Mouse (Mus musculus) MEL-GATA-1-ER (cell line): ENCODE data around the gene Tnfsf13.
"Not testable (repeated sequence)": the region's sequence is repeated elsewhere in the genome, so short reads cannot be mapped to it uniquely, and the experiment has no call there.

ENCODE experiments used
- DNase-seq: peaks from one replicate; pipeline ENCODE4 v3.0.0-alpha.2; 2012; ENCODE audit warnings: low read depth; ENCODE audit errors: extremely low read depth

Tnfsf13 gene

GRCm38 (mm10) chr11:69685526-69686148 lies at the start of gene Tnfsf13:
Tnfsf13 (minus strand) TSS chr11:69685784.
- no peak for DNase-seq

GRCm38 (mm10) chr11:69731408-69731807 lies 45.8 kb upstream of the Tnfsf13 start:
- not testable (repeated sequence) for DNase-seq

- DNase-seq = peak; percentile 78
Measured at GRCm38 (mm10) chr11:69729063-69729462, 43.5 kb upstream of the Tnfsf13 start.

GRCm38 (mm10) chr11:69725951-69726350 lies 40.4 kb upstream of the Tnfsf13 start:
- peak; percentile 39 for DNase-seq

- no peak for DNase-seq
Measured at GRCm38 (mm10) chr11:69723074-69723473, 37.5 kb upstream of the Tnfsf13 start.

GRCm38 (mm10) chr11:69720852-69721251 lies 35.3 kb upstream of the Tnfsf13 start:
- no peak for DNase-seq

GRCm38 (mm10) chr11:69719423-69719822 lies 33.8 kb upstream of the Tnfsf13 start:
- no peak for DNase-seq

- DNase-seq = no peak
Measured at GRCm38 (mm10) chr11:69718661-69719060, 33.1 kb upstream of the Tnfsf13 start.

- no peak for DNase-seq
Measured at GRCm38 (mm10) chr11:69716953-69717352, 31.4 kb upstream of the Tnfsf13 start.

- DNase-seq = no peak
Measured at GRCm38 (mm10) chr11:69715929-69716328, 30.3 kb upstream of the Tnfsf13 start.

GRCm38 (mm10) chr11:69715482-69715881 lies 29.9 kb upstream of the Tnfsf13 start:
- no peak for DNase-seq

GRCm38 (mm10) chr11:69714636-69715329 lies 29.2 kb upstream of the Tnfsf13 start:
- DNase-seq = no peak

- DNase-seq = no peak
Measured at GRCm38 (mm10) chr11:69712954-69713672, 27.5 kb upstream of the Tnfsf13 start.

- no peak for DNase-seq
Measured at GRCm38 (mm10) chr11:69711082-69711481, 25.5 kb upstream of the Tnfsf13 start.

- DNase-seq = no peak
Measured at GRCm38 (mm10) chr11:69710470-69710869, 24.9 kb upstream of the Tnfsf13 start.

GRCm38 (mm10) chr11:69709554-69710446 lies 24.2 kb upstream of the Tnfsf13 start:
- no peak for DNase-seq

GRCm38 (mm10) chr11:69708614-69709265 lies 23.2 kb upstream of the Tnfsf13 start:
- DNase-seq = no peak

- DNase-seq = no peak
Measured at GRCm38 (mm10) chr11:69707873-69708381, 22.3 kb upstream of the Tnfsf13 start.

- DNase-seq = no peak
Measured at GRCm38 (mm10) chr11:69707480-69707847, 21.9 kb upstream of the Tnfsf13 start.

- DNase-seq = no peak
Measured at GRCm38 (mm10) chr11:69706775-69707479, 21.3 kb upstream of the Tnfsf13 start.
